Mouse (Mus musculus): ENCODE data around the gene Ercc2. TPM values are rescaled to one million over a fixed set of nuclear protein-coding genes. Genes with fewer than 3 reads are reported as not detected.

Gene Ercc2
- total RNA-seq (2017), result 25.8 and 30.3 TPM in 2 replicates

DNA sequence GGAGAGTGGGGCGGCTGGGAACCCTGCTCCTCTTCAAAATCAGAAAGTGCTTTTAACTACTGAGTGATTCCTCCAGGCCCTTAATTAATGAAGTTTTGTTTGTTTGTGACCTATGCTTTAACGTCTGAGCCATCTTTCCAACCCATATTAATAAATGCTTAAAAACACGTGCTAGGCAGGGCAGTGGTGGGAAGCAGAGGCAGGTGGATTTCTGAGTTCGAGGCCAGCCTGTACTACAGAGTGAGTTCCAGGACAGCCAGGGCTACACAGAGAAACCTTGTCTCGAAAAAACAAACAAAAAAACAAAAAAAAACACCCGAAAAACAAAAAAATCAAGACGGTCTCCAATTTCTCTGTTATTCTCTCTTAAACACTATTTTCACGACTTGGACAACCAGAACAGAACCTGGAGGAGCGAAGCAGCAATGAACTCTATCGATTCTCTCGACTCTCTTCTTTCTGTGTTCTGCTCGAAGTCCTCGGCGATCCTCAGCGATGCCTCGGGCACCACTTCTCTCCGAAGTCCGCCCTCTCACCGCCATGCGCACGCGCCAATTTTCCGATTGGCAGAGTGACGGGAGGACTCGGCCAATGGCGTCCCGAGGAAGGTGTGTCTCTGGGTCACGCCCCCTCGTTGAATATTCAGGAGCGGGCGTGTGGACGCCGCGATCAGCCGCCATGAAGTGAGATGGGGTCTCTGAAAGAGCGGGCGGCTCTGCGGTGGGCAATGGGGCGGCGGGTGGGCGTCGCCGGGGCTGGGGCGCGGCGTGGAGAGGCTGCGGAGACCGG lies at the start of gene Ercc2:
Gene Ercc2 (plus strand): TSS at position 634 of the 789 bp plus-strand sequence.
- peak; percentile 100 for ATAC-seq (replicated peaks; ENCODE audit: low read depth, poor library complexity, severe bottlenecking)

DNA sequence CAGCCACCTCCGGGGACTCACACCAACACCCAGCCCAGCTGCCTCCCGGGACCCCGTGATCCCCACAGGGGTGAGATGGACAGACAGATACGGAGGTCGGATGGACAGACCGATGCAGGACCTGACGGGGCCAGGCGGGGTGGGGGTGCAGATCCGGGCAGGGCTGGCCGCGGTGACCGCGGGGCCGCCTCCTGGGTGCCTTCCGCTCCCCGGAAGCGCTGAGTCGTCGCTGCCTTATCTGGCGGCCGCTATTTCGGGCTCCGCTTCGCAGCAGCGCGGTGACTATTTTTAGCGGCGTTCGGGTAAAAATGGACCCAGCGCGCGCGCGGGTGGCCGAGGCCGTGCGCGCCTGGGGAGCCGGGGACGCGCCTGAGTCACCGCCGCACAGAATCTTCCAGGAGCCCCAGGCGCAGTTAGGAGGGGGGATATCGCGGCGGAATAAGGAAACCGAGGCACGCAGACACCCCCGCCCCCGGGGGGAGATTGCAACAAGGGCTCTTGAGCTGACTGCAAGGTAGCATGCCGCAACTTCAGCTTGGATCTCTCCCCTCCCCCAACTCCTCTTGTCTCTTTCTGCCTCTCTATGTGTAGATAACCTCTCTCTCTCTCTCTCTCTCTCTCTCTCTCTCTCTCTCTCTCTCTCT lies 49.0 kb upstream of the Ercc2 start:
- peak; percentile 37 for ATAC-seq (replicated peaks; ENCODE audit: low read depth, poor library complexity, severe bottlenecking)

GRCm38 (mm10) chr7:19335583-19335982 lies 46.2 kb upstream of the Ercc2 start:
- peak; percentile 78 for ATAC-seq (replicated peaks; ENCODE audit: low read depth, poor library complexity, severe bottlenecking)

- ATAC-seq (replicated peaks; ENCODE audit: low read depth, poor library complexity, severe bottlenecking), result no peak; the same call in 1 of the 2 replicates
Measured at GRCm38 (mm10) chr7:19337122-19337521, 44.7 kb upstream of the Ercc2 start.

- peak; percentile 20; the same call in 1 of the 2 replicates for ATAC-seq (replicated peaks; ENCODE audit: low read depth, poor library complexity, severe bottlenecking)
Measured at GRCm38 (mm10) chr7:19338060-19338459, 43.8 kb upstream of the Ercc2 start.

- ATAC-seq (replicated peaks; ENCODE audit: low read depth, poor library complexity, severe bottlenecking), result no peak
Measured at GRCm38 (mm10) chr7:19338596-19338995, 43.2 kb upstream of the Ercc2 start.

GRCm38 (mm10) chr7:19341250-19341649 lies 40.6 kb upstream of the Ercc2 start:
- no peak for ATAC-seq (replicated peaks; ENCODE audit: low read depth, poor library complexity, severe bottlenecking)

- no peak for ATAC-seq (replicated peaks; ENCODE audit: low read depth, poor library complexity, severe bottlenecking)
Measured at GRCm38 (mm10) chr7:19341761-19342409, 39.9 kb upstream of the Ercc2 start.

GRCm38 (mm10) chr7:19342481-19343027 lies 39.3 kb upstream of the Ercc2 start:
- peak; percentile 46; the same call in 1 of the 2 replicates for ATAC-seq (replicated peaks; ENCODE audit: low read depth, poor library complexity, severe bottlenecking)

DNA sequence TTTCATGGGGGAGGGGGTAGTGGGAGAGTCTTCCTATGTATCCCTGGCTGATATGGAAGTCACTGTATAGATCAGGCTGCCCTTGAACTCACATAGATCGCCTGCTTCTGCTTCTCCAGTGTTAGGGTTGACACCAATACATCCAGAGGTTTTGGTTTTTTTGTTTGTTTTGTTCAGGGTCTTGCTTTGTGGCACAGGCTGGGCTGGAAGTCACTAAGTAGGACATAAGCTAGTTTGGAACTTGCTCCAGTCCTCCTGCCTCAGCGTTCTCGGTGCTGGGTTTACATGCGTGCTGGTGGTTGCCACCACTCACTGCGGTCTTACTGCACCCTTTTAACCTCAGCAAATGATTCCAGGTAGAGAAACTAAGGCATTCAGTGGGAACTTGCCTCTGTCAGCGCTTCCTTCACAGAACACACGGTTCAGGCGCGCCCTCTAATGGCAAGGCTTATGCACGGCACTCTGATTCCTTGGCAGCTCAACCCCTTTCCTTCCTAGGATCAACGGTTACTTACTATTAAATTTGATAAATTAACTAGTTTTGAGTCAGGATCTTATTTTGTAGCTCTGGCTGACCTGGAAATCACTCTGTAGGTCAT lies 38.5 kb upstream of the Ercc2 start:
- peak; percentile 47; the same call in 1 of the 2 replicates for ATAC-seq (replicated peaks; ENCODE audit: low read depth, poor library complexity, severe bottlenecking)

- no peak for ATAC-seq (replicated peaks; ENCODE audit: low read depth, poor library complexity, severe bottlenecking)
Measured at GRCm38 (mm10) chr7:19344237-19344847, 37.5 kb upstream of the Ercc2 start, which contains the start of gene Ercc1. TSS of gene Ercc1 (plus strand) at chr7:19344778.

DNA sequence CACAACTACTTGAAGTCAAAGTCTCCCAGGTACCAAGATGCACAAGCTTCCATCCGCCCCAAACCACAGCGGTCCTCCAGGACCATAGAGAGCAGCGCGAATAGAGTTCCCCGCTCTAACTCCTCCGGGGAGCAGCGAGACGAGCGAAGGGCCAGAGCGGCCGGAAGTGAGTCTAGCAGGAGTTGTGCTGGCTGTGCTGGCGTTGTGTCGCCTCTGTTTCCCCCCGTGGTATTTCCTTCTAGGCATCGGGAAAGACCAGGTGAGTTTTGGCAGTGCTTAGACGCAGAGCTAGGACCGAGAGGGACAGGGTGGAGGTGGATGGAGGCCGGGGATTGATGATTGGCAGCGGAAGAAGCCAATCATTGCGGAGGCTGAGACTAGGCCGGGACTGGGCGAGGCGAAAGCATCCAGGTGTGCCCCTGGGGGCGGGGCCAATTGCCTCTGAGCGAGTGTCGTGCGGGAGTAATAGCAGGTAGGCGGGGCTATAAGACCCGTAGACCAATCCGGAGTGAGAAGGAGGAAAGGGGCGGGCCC lies 36.8 kb upstream of the Ercc2 start:
- peak; percentile 84 for ATAC-seq (replicated peaks; ENCODE audit: low read depth, poor library complexity, severe bottlenecking)

DNA sequence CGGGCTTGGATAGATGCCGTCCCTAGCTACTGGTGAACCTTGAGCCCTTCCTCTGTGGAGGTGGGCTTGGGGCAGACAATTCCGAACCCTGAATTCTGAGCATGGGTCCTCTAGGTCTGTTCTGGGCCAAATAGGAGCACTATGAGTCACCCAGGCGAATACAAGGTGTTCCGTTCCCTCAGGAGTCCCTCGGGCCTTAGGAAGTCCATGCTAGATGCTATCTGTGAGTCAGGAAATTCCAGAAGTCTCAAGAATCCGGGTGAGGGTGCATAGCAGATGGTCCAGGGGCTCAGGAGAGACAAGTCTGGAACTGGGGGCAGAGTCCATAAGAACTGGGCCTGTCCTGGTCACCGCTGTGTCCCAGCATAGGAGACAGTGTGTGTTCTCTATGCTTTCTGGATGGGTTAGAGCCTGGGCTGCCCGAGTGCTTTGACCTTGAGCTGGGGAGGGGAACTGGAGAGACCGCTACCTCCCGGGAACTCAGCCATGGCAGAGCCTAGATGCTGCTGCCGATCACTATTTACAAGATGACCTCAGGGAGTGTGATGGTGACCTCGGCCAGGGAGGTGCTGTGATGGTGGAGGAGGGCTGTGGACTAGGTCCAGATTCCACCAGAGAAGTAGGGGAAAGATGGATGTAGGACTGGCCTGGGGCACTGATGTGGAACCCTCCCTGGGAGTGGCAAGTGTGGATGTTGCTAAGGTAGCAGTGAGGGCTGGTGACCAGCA lies 32.5 kb upstream of the Ercc2 start:
- ATAC-seq (replicated peaks; ENCODE audit: low read depth, poor library complexity, severe bottlenecking), result no peak

GRCm38 (mm10) chr7:19350221-19350620 lies 31.6 kb upstream of the Ercc2 start:
- no peak for ATAC-seq (replicated peaks; ENCODE audit: low read depth, poor library complexity, severe bottlenecking)

DNA sequence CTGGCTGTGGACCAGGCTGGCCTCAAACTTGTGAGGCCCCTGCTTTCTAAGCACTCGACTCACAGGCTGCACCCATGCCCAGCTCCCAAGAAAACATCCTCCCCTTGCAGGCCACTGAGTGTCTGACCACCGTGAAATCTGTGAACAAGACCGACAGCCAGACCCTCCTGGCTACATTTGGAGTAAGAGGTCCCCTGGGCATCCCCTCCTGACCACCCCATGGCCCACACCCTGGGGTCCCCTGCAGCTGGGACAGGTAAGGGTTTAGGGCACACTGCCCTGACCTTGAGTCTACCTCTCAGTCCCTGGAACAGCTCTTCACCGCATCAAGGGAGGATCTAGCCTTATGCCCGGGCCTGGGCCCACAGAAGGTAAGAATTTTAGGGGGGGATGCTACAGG lies 26.8 kb upstream of the Ercc2 start:
- no peak for ATAC-seq (replicated peaks; ENCODE audit: low read depth, poor library complexity, severe bottlenecking)

GRCm38 (mm10) chr7:19356311-19356710 lies 25.5 kb upstream of the Ercc2 start:
- ATAC-seq (replicated peaks; ENCODE audit: low read depth, poor library complexity, severe bottlenecking), result no peak

DNA sequence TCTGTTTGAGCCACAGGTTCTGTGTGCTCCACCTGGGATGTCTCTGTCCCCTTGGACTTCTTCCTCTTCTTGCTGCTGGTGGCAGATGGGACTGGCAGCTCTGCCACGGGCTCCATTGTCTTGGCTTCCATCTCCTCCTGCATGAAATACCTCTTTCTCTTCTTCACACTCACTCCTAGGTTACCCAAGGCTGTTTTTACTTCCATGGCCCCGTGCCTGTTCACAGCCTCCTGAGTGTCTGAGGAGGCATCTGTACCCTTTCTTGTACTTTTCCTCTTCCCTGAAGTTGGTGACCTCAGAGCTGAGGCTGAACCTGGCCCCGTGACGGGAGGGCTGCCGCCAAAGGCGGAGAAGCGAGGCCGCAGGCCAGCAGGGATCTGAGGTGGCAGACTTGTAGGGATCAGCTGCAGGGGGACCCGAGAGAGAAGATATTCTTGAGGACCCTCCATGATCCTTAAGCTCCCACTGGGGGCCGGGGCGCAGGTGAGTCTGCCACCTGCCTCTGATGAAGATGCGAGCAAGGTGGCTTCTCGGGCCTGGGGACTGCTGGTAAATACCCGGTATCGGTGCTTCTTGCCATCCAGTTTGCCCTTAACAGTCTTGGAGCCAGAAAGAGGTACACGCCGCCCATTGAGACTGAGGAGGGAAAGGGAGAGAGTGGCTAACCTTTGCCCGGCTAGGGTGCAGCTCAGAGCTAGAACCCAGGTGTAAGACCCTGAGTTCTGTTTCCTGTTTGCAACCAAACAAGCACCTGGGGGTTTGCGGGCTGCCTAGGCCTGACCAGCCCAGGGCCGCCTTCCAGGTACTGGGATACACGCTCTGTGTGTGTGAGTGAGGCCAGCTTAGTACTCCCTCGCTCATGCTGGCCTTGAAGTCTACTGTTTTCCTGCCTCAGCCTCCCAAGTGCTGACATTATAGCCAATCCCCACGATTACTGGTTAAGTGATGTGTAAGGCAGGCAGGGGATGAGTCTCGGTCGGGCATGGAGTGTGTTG lies 24.1 kb upstream of the Ercc2 start:
- ATAC-seq (replicated peaks; ENCODE audit: low read depth, poor library complexity, severe bottlenecking), result no peak

DNA sequence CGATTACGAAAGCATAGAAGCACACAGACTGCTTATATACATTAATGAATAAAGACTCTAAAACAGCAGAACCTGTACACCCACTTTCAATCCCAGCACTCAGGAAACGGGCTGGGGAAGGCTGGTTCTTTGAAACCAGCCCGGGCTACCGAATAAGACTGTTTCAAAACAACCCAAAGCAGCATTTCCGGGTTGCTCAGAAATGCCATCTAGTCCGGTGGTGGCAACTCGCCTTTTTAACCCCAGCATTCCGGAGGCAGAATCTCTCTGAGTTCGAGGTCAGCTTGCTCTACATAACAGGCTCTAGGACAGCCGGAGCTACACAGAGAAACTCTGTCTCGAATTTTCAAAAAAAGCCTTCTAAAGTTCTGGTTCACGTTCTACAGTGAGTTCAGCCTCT lies 23.2 kb upstream of the Ercc2 start:
- ATAC-seq (replicated peaks; ENCODE audit: low read depth, poor library complexity, severe bottlenecking), result no peak

Measured in common myeloid progenitor, adult 5-6 weeks (primary cell).